Mouse (Mus musculus): ENCODE measurements around the gene Kcnk13. TPM values are rescaled to one million over a fixed set of nuclear protein-coding genes. Genes with fewer than 3 reads are reported as not detected.

Kcnk13 gene
- polyA plus RNA-seq, 1 experiment from 2014 or later: 0.94 TPM

DNA sequence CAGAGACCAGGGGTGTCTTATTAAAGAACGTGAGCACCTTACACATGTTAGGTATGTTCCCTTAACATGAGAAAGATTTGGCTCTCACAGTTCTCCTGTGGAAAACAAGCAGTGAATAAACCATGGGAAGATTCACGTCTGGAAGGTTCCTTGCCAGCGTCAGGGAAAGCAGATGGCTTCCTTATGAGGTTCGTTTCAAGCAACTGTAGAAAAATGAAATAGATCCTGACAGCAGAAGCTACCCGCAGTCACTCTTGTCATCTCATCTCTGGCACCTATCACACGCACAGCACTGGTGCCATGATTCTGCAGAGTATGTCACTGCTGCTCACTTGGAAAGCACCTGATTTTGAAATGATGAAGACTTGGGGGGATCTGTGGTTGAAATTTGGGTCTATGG is 53.4 kb downstream of the Kcnk13 start:
- WGBS: 81% methylated on average over 6 of the region's 6 CpGs
- Histone ChIP-seq H3K36me3 (ENCODE audit: control insufficient read depth, insufficient read depth, low read length) (no peaks in the 10 kb centered on the region), H3K4me3 (ENCODE audit: low read depth, low read length) (no peak overlapping the region), H3K9ac (ENCODE audit: low read length) (no peak overlapping the region), H3K27ac (ENCODE audit: low read depth, low read length) (no peak overlapping the region), H3K9me3 (replicated peaks; ENCODE audit: control insufficient read depth, low read length) (no peaks in the 10 kb centered on the region), H3K4me2 (ENCODE audit: low read length) (no peak overlapping the region), H3K27me3 (replicated peaks; ENCODE audit: control insufficient read depth, insufficient read depth, low read length) (no peaks in the 10 kb centered on the region), H3K4me1 (ENCODE audit: control insufficient read depth, insufficient read depth, low read length) (no peaks in the 10 kb centered on the region)
- DNase-seq (ENCODE audit: low spot score): peak; percentile 56
- peak; percentile 54; the same call in 1 of the 2 replicates for ATAC-seq

DNA sequence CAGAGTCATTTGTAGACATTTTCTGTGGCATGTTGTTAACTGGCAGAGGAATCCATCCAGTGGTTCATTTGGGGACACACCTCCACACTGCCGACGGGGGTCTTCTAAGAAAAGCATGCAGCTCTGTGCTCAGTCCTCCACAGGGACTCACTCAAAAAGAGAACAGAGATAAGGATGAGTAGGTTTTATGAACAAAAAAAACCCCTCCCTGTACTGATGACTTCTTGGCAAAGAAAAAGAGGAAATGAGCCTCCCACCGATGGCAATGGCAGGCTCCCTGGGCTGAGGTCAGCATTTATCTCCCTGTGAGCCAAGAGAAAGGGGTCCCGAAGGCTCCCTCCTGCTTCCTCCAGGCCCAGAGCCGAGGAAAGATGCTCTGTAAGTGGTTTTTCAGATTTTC is 58.2 kb downstream of the Kcnk13 start:
- Histone ChIP-seq H3K9ac (ENCODE audit: low read length) (no peak overlapping the region), H3K9me3 (replicated peaks; ENCODE audit: control insufficient read depth, low read length) (no peaks in the 10 kb centered on the region), H3K36me3 (ENCODE audit: control insufficient read depth, insufficient read depth, low read length) (no peaks in the 10 kb centered on the region), H3K4me3 (ENCODE audit: low read depth, low read length) (no peak overlapping the region), H3K4me1 (ENCODE audit: control insufficient read depth, insufficient read depth, low read length) (peaks cover 4% of the 10 kb centered on the region), H3K27ac (ENCODE audit: low read depth, low read length) (no peak overlapping the region), H3K27me3 (replicated peaks; ENCODE audit: control insufficient read depth, insufficient read depth, low read length) (no peaks in the 10 kb centered on the region), H3K4me2 (ENCODE audit: low read length) (no peak overlapping the region)
- WGBS: 88% methylated on average over 5 of the region's 5 CpGs
- no peak for ATAC-seq
- DNase-seq (ENCODE audit: low spot score): no peak

DNA sequence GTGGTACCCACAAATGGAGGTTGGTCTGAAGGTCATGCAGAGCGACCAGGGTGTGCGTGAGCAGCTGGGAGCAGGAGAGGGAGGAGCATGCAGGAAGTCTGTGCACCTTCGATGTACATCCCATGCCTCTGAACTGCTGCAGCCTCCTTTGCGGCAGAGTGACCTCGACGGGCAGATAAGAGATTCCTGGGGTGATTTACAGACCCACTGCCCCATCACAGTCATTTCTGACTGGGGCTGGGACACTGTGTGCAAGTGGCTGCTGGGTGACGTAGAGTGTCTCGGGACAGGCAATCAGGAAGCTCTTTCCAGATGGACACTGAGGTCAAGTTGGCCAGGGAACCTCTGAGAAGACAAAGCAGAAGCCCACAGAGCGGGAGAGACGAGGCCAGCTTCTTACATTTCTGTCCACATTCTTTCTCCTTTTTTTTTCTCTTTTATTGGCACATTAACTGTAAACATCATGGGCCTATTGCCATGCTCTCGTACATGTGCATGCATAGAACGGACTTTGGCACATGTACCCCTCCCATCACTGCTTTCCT is 59.6 kb downstream of the Kcnk13 start:
- DNase-seq (ENCODE audit: low spot score) (no peak), ATAC-seq (no peak)
- Histone ChIP-seq H3K36me3 (ENCODE audit: control insufficient read depth, insufficient read depth, low read length) (no peaks in the 10 kb centered on the region), H3K27me3 (replicated peaks; ENCODE audit: control insufficient read depth, insufficient read depth, low read length) (no peaks in the 10 kb centered on the region), H3K9me3 (replicated peaks; ENCODE audit: control insufficient read depth, low read length) (no peaks in the 10 kb centered on the region), H3K9ac (ENCODE audit: low read length) (no peak overlapping the region), H3K27ac (ENCODE audit: low read depth, low read length) (no peak overlapping the region), H3K4me2 (ENCODE audit: low read length) (no peak overlapping the region), H3K4me1 (ENCODE audit: control insufficient read depth, insufficient read depth, low read length) (peaks cover 4% of the 10 kb centered on the region), H3K4me3 (ENCODE audit: low read depth, low read length) (no peak overlapping the region)
- WGBS: 86% methylated on average over 12 of the region's 12 CpGs

DNA sequence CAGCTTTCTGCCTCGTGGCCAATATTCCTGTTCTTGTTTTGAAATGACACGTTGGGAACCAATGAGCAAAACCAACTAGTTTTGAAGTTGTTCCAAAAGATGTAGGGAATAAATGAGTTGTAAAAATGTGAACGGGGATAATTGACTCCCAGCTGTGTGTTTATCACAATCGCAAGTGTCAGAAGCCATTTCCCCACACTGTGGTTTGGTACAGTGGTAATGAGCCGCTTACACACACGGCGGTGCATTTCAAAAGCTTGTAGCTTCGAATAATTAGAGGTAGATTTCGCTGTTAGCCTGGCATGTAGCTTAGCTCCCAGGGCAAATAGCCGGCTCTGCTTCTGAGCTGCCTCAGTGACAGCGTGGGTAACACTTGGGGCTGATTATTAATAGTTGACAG is 61.4 kb downstream of the Kcnk13 start:
- H3K9me3 ChIP-seq (replicated peaks; ENCODE audit: control insufficient read depth, low read length): no peaks in the 10 kb centered on the region
- no peak overlapping the region for H3K4me3 ChIP-seq (ENCODE audit: low read depth, low read length)
- WGBS: 9% methylated on average over 11 of the region's 11 CpGs
- H3K36me3 ChIP-seq (ENCODE audit: control insufficient read depth, insufficient read depth, low read length): no peaks in the 10 kb centered on the region
- ATAC-seq: peak; percentile 57; the same call in 1 of the 2 replicates
- no peak overlapping the region for H3K9ac ChIP-seq (ENCODE audit: low read length)
- H3K27ac ChIP-seq (ENCODE audit: low read depth, low read length): no peak overlapping the region
- no peak overlapping the region for H3K4me2 ChIP-seq (ENCODE audit: low read length)
- peak; percentile 78 for DNase-seq (ENCODE audit: low spot score)
- H3K4me1 ChIP-seq (ENCODE audit: control insufficient read depth, insufficient read depth, low read length): peaks cover 4% of the 10 kb centered on the region
- H3K27me3 ChIP-seq (replicated peaks; ENCODE audit: control insufficient read depth, insufficient read depth, low read length): no peaks in the 10 kb centered on the region

DNA sequence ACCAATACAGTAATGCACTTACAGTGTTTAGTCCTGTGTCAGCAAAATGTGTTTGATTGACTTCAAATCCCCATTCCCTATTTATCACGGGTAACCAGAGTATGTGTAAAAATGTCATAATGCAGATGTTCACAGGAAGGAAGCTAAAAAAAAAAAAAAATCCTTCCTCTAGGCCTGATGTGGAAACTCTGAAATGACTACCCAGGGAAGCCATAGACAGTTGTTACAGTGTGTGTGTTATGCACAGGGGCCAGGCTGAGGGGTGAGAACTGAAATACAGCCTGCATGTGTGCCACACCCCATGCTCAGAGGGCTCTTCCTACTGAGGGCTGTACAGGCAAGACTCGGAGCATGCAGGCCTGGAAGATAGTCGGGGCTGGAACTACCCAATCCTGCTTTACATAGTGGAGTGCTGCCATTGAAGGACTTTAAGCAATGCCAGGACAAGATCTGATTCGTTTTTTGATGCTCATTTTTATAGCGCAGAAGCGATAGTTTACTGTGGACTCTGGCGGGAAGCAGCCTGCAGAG is 62.5 kb downstream of the Kcnk13 start:
- Histone ChIP-seq H3K9me3 (replicated peaks; ENCODE audit: control insufficient read depth, low read length) (no peaks in the 10 kb centered on the region), H3K4me3 (ENCODE audit: low read depth, low read length) (no peak overlapping the region), H3K4me1 (ENCODE audit: control insufficient read depth, insufficient read depth, low read length) (peaks cover 4% of the 10 kb centered on the region), H3K36me3 (ENCODE audit: control insufficient read depth, insufficient read depth, low read length) (no peaks in the 10 kb centered on the region), H3K9ac (ENCODE audit: low read length) (no peak overlapping the region), H3K27ac (ENCODE audit: low read depth, low read length) (no peak overlapping the region), H3K27me3 (replicated peaks; ENCODE audit: control insufficient read depth, insufficient read depth, low read length) (no peaks in the 10 kb centered on the region), H3K4me2 (ENCODE audit: low read length) (no peak overlapping the region)
- ATAC-seq (no peak), DNase-seq (ENCODE audit: low spot score) (no peak)
- WGBS: 82% methylated on average over 7 of the region's 7 CpGs

DNA sequence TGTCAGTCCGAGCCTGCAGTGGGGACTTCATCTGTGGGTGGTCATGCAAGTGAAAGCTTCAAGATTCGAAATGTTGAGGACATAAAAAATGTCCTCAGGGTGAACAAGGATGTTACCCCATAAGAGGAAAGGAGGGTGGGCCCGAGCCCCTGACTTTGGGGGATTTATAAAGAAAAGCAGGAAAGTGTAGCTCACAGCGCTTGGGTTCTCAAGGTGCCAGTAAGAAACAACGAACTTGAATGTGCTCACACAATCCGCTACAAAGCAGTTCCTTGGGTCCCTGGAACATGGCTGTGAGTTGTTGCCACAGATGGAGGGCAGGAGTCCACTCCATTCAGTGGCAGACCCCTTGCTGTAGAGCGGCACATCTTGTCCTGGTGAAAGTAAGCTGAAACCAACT is 63.0 kb downstream of the Kcnk13 start:
- H3K9me3 ChIP-seq (replicated peaks; ENCODE audit: control insufficient read depth, low read length): no peaks in the 10 kb centered on the region
- no peak overlapping the region for H3K4me2 ChIP-seq (ENCODE audit: low read length)
- no peak for DNase-seq (ENCODE audit: low spot score)
- H3K9ac ChIP-seq (ENCODE audit: low read length): no peak overlapping the region
- H3K4me1 ChIP-seq (ENCODE audit: control insufficient read depth, insufficient read depth, low read length): peaks cover 4% of the 10 kb centered on the region
- ATAC-seq: no peak
- no peak overlapping the region for H3K27ac ChIP-seq (ENCODE audit: low read depth, low read length)
- no peaks in the 10 kb centered on the region for H3K36me3 ChIP-seq (ENCODE audit: control insufficient read depth, insufficient read depth, low read length)
- WGBS: 85% methylated on average over 7 of the region's 7 CpGs
- no peak overlapping the region for H3K4me3 ChIP-seq (ENCODE audit: low read depth, low read length)
- H3K27me3 ChIP-seq (replicated peaks; ENCODE audit: control insufficient read depth, insufficient read depth, low read length): no peaks in the 10 kb centered on the region

DNA sequence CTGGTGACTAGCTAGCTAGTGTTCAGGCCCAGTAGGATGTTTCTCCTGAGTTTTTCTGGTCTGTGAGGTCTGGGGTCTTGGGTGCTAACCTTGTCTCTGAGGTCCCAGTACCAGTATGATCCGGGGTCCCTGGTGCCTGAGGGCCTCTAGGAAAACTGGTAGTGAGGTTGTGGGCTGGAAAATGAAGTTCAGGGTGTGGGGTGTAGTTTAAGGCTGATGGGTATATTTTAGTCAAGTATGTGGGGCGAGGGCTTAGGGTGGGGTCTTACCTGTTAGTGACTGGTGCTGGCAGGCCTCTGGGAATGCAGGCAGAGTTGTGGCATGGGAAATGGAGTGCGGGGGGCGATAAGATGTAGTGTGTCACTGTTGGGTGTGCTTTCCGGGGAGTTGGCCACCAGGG is 67.4 kb downstream of the Kcnk13 start:
- DNase-seq (ENCODE audit: low spot score): no peak
- H3K36me3 ChIP-seq (ENCODE audit: control insufficient read depth, insufficient read depth, low read length): no peaks in the 10 kb centered on the region
- WGBS: 89% methylated on average over 5 of the region's 5 CpGs
- ATAC-seq: no peak
- H3K27me3 ChIP-seq (replicated peaks; ENCODE audit: control insufficient read depth, insufficient read depth, low read length): no peaks in the 10 kb centered on the region
- H3K4me1 ChIP-seq (ENCODE audit: control insufficient read depth, insufficient read depth, low read length): no peaks in the 10 kb centered on the region
- no peaks in the 10 kb centered on the region for H3K9me3 ChIP-seq (replicated peaks; ENCODE audit: control insufficient read depth, low read length)
- H3K4me2 ChIP-seq (ENCODE audit: low read length): no peak overlapping the region
- no peak overlapping the region for H3K27ac ChIP-seq (ENCODE audit: low read depth, low read length)
- no peak overlapping the region for H3K4me3 ChIP-seq (ENCODE audit: low read depth, low read length)
- H3K9ac ChIP-seq (ENCODE audit: low read length): no peak overlapping the region

DNA sequence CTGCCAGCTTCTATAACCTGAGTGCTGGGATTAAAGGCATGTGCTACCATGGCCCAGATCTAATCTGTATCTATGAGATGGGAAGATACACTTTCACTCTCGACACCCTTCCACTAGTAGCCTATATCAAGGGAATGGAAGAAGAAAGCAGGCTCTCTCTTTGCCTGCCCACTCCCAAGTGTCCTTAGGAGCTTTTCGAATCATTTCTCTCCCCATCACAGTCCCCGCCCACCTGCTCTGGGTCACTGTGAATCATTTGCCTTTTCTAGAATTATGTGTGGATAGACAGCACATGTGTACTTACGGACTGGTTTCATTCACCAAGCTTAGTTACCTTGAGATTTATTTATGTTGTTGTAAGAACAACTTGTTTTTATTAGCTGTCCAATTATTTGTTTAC is 68.2 kb downstream of the Kcnk13 start:
- 88% methylated on average over 4 of the region's 4 CpGs for WGBS
- Histone ChIP-seq H3K4me2 (ENCODE audit: low read length) (no peak overlapping the region), H3K27ac (ENCODE audit: low read depth, low read length) (no peak overlapping the region), H3K36me3 (ENCODE audit: control insufficient read depth, insufficient read depth, low read length) (no peaks in the 10 kb centered on the region), H3K9me3 (replicated peaks; ENCODE audit: control insufficient read depth, low read length) (no peaks in the 10 kb centered on the region), H3K4me1 (ENCODE audit: control insufficient read depth, insufficient read depth, low read length) (no peaks in the 10 kb centered on the region), H3K27me3 (replicated peaks; ENCODE audit: control insufficient read depth, insufficient read depth, low read length) (no peaks in the 10 kb centered on the region), H3K4me3 (ENCODE audit: low read depth, low read length) (no peak overlapping the region), H3K9ac (ENCODE audit: low read length) (no peak overlapping the region)
- no peak for DNase-seq (ENCODE audit: low spot score)
- no peak for ATAC-seq

DNA sequence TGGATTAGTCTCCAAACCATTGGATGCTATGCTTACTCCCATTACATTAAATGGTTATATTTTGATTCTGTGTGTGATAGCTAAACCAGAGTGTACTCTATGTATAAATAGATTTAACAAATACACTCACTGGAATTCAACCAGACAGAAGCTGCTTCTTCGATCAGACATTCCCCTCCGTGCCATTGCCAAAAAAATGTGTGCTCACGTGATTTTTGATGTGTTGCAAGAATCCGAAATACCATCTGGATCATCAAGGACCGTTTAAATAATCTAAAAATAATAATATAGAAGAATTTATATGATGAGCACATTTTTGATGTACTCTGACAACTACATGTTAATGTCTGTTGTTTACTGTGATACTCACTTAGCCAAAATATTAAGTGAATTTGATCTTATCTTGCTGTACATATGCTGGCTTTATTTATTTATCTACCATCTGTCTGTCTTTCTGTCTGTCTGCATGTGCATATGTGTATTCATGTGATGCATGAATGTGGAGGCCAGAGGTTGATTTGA is 74.5 kb downstream of the Kcnk13 start:
- Histone ChIP-seq H3K4me1 (ENCODE audit: control insufficient read depth, insufficient read depth, low read length) (no peaks in the 10 kb centered on the region), H3K4me2 (ENCODE audit: low read length) (no peak overlapping the region), H3K4me3 (ENCODE audit: low read depth, low read length) (no peak overlapping the region), H3K27ac (ENCODE audit: low read depth, low read length) (no peak overlapping the region), H3K36me3 (ENCODE audit: control insufficient read depth, insufficient read depth, low read length) (no peaks in the 10 kb centered on the region), H3K9me3 (replicated peaks; ENCODE audit: control insufficient read depth, low read length) (no peaks in the 10 kb centered on the region), H3K9ac (ENCODE audit: low read length) (no peak overlapping the region), H3K27me3 (replicated peaks; ENCODE audit: control insufficient read depth, insufficient read depth, low read length) (no peaks in the 10 kb centered on the region)
- ATAC-seq (no peak), DNase-seq (ENCODE audit: low spot score) (peak; percentile 61)
- 84% methylated on average over 5 of the region's 5 CpGs for WGBS
